Mouse (Mus musculus): ENCODE measurements around the gene Sftpa1.

DNA sequence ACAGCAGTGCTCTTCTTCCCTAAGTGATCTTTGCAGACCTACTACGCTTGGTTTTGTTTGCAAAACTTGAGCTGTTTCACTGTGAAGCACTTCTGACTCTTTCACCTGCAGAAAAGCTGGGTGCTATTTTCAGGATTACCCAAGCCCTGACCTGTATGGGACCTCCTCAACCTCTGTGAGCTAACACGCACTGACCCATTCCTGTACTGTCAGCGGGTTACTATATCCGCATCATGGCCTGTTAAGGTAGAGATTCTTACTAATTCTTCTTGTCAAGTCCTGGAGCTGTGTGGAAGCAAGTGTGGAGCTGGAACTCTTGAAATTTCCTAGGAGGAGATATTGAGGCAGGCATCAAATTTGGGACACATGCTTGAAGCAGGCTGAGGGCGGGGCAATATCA is 6.9 kb upstream of the Sftpa1 start:
- TF ChIP-seq CTCF (IDR thresholded peaks at IDR 0.05; ENCODE audit: control insufficient read depth, insufficient read depth, insufficient replicate concordance, low read depth, low read length) (no peak), POLR2A (IDR thresholded peaks at IDR 0.05; ENCODE audit: control insufficient read depth, low read depth, low read length) (no peak)
